Mouse (Mus musculus) hindbrain, embryonic 12.5 days (tissue): Measurements from ENCODE around the gene Adat3. TPM values are rescaled to one million over a fixed set of nuclear protein-coding genes. Genes with fewer than 3 reads are reported as not detected.

ENCODE experiments used
- ATAC-seq: fragments of 200-750 bp; cut with Nextera tagmentation; 2 replicates; pipeline ENCODE4 v1.8.0; 2017; ENCODE audit warnings: moderate TSS enrichment; ENCODE audit not compliant: low FRiP score
- H3K27ac ChIP-seq: fragments of 300-500 bp; sonication (generic); 2 replicates; pipeline ENCODE4 v1.5.1; 2016; ENCODE audit warnings: mild to moderate bottlenecking
- H3K27me3 ChIP-seq: fragments of 300-500 bp; sonication (generic); 2 replicates; pipeline ENCODE4 v1.6.1; 2016; ENCODE audit warnings: mild to moderate bottlenecking
- H3K36me3 ChIP-seq: fragments of 300-500 bp; sonication (generic); 2 replicates; pipeline ENCODE4 v1.6.1; 2016; ENCODE audit warnings: mild to moderate bottlenecking
- H3K4me1 ChIP-seq: fragments of 300-500 bp; sonication (generic); 2 replicates; pipeline ENCODE4 v1.6.1; 2016
- H3K4me2 ChIP-seq: fragments of 300-500 bp; sonication (generic); replicated peaks from 2 replicates; pipeline ENCODE4 v1.6.1; 2016; ENCODE audit warnings: mild to moderate bottlenecking
- H3K4me3 ChIP-seq: fragments of 300-500 bp; sonication (generic); 2 replicates; pipeline ENCODE4 v1.5.1; 2016; ENCODE audit warnings: mild to moderate bottlenecking
- H3K9ac ChIP-seq: fragments of 300-500 bp; sonication (generic); 2 replicates; pipeline ENCODE4 v1.6.1; 2016; ENCODE audit warnings: mild to moderate bottlenecking, moderate library complexity
- H3K9me3 ChIP-seq: fragments of 300-500 bp; sonication (generic); replicated peaks from 2 replicates; pipeline ENCODE4 v1.6.1; 2016; ENCODE audit warnings: mild to moderate bottlenecking
- WGBS: fragments of 180-500 bp; shearing (Covaris S2); methylation state at CpG from one replicate; pipeline ENCODE4 v1.1.7; 2016; 5-methylcytosine and 5-hydroxymethylcytosine counted together
- polyA plus RNA-seq: library from polyadenylated mRNA; unstranded; fragments of >200 nt; fragmentation: Nextera tagmentation; extraction: Ambion mirVana; gene quantifications from 2 replicates; pipeline ENCODE4 v1.2.1, GENCODE M21; 2016

Adat3 gene
- polyA plus RNA-seq, 1 experiment from 2014 or later: 5.5 TPM

DNA sequence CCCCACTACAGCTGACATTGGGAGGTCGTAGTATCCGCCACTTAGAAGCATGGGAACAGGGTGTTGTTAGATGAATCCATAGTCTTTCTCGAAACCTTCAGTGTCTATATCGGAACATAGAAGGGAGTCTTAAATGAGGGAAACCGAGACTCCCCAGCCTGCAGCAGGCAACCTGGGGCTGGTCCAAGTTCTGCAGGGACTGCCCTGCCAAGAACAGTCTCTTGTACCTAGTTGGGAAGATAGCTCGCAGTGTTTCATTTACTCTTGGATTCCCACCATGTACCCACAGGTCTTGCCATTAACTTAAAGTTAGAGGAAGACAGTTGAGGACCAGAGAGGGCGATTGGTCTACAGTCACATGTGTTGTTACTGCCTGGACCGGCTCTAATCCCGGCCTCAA is 17.7 kb downstream of the Adat3 start:
- no peaks in the 10 kb centered on the region for H3K27me3 ChIP-seq
- no peak for ATAC-seq
- no peak overlapping the region for H3K9ac ChIP-seq
- no peak overlapping the region for H3K27ac ChIP-seq
- H3K9me3 ChIP-seq: no peaks in the 10 kb centered on the region
- H3K4me1 ChIP-seq: peaks cover 29% of the 10 kb centered on the region
- no peak overlapping the region for H3K4me2 ChIP-seq
- peaks cover 12% of the 10 kb centered on the region for H3K36me3 ChIP-seq
- H3K4me3 ChIP-seq: no peak overlapping the region
- WGBS: 88% methylated on average over 9 of the region's 9 CpGs

DNA sequence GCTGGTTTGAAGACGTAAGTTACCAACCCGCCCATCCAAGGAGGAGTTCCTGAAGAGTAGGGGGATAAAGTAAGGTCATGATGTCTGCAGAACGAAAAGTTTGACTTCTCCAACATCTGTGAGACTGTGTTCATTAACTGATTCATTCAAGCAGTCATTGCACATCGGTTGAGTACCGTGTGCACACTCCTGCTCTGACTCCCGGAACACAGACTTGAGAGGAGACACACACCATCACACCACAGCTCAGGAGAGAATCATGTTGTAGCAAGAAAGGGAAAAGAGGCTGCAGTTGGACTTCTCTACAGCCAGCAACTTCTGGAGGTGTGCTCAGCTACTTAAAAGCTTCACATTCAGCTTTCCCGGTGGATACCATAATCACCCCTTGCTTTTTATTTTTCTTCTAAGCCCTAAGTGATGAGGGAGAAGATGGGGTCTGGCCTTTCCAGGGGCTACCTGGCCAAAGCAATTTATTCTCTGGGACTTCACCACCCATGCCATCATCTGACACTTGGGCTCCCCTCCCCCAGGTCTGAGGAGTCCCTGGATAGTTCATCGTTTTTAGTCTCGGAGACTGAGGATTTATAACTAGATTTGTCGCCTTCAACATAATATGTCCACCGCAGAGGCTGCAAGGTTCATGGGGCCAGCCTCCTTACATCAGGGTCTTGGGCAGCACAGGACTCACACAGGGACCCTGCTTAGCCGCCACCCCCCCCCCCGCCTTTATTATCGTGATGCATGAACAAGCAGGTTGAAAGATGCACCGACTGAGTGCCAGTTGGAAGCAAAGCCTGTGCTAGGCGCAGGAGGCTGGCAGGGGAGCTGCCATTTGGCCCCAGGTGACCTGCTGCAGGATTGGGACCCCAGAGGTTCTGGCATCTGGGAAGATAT is 18.4 kb downstream of the Adat3 start:
- ATAC-seq: no peak
- WGBS: 55% methylated on average over 16 of the region's 16 CpGs

DNA sequence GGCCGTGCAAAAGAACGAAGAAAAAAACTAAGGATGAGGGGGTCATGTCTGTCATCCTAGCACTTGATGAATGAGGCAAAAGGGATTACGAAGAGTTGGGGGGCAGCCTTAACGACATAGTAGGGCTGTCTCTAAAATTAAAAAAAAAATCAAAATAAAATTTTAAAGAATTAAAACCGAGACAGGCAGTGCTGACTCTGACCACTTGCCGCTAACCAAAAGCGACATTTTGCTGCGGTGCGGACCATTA is 18.9 kb downstream of the Adat3 start:
- no peaks in the 10 kb centered on the region for H3K27me3 ChIP-seq
- H3K4me1 ChIP-seq: peaks cover 33% of the 10 kb centered on the region
- no peak for ATAC-seq
- peak overlapping the region; percentile 85 for H3K4me3 ChIP-seq
- H3K9me3 ChIP-seq: no peaks in the 10 kb centered on the region
- peak overlapping the region; percentile 96 for H3K27ac ChIP-seq
- WGBS: 6% methylated on average over 9 of the region's 9 CpGs
- H3K4me2 ChIP-seq: peak overlapping the region; percentile 59
- peak overlapping the region; percentile 70 for H3K9ac ChIP-seq
- no peaks in the 10 kb centered on the region for H3K36me3 ChIP-seq

More for the DNA sequence above, 18.4 kb downstream of the Adat3 start:
- peaks cover 6% of the 10 kb centered on the region for H3K36me3 ChIP-seq
- H3K27me3 ChIP-seq: no peaks in the 10 kb centered on the region
- peak overlapping the region; percentile 96 for H3K27ac ChIP-seq
- peak overlapping the region; percentile 85 for H3K4me3 ChIP-seq
- H3K9me3 ChIP-seq: no peaks in the 10 kb centered on the region
- peak overlapping the region; percentile 70 for H3K9ac ChIP-seq
- H3K4me2 ChIP-seq: peak overlapping the region; percentile 59
- peaks cover 33% of the 10 kb centered on the region for H3K4me1 ChIP-seq

DNA sequence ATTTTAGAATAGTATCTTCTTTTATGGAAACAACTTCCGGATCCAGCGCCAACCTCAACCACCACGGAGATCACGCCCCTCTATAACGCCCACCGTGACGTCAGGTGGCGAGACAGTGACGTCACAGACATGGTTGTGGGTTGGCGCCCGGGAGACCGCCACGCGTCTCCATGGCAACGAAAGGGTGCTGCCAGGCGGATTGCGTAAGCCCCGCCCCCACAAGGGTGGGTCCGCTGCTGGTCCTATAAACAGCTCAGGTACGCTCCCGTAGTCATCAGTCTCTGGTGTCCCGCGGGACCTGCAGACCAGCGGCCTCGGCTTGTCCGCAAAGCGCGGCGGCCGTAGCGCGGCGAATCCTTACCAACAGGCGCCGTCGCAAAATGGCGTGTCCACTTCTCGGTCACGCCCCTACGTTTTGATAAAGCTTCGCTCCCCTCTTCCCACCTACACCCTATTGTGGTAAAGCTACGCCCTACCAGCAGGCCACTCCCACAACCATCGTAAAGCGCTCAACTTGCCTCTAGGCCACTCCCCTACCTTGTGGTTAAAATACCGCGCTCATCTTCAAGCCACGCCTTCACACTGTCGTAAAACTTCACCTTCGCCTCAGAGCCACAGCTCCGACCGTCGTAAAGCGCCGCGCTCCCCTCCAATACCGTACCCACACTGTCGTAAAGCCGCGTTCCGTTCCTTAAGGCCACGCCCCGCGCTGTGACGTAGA is 19.4 kb downstream of the Adat3 start:
- H3K27me3 ChIP-seq: no peaks in the 10 kb centered on the region
- under 1% methylated on average over 64 of the region's 64 CpGs for WGBS
- H3K9me3 ChIP-seq: no peaks in the 10 kb centered on the region
- H3K4me1 ChIP-seq: peaks cover 33% of the 10 kb centered on the region
- peak; percentile 96 for ATAC-seq
- no peaks in the 10 kb centered on the region for H3K36me3 ChIP-seq
- H3K27ac ChIP-seq: peak overlapping the region; percentile 96
- peak overlapping the region; percentile 85 for H3K4me3 ChIP-seq
- peak overlapping the region; percentile 98 for H3K4me2 ChIP-seq
- peak overlapping the region; percentile 94; the same call in 1 of the 2 replicates for H3K9ac ChIP-seq

DNA sequence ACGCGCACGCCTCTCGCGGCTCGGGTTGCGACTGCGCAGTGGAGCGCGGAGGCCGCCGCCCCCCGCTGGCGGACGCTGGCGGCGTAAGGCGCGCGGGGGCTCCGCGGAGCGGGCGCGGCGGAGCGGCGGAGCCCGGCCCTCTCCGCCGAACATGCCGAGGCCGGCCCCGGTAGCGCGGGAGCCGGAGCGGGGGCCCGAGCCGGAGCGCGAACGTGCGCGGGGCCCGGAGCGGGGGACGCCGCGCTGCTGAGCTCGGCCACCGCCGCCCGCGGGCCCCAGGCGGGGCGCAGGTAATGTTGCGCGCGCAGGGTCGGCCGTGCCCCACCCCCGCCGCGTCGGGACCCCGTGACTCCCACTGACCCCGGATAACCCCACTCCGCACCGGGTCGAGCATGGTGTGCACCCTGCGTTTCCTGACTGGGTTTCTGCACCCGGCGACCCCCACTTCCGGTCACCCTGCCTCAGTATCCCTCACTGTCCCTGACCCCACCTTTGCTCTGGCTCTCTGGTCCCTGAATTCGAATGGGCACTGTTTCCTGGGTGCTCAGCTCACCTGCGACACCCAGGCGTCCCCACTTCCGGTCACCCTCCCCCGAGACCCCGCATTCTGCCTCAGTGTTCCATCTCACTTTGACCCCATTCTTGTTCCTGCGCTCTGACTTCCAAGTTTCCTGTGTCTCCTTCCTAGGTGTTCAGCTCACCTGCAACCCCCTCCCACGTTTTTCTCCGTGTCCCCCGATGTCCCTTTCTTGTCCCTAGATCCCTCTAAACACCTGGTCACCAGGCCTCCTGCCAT is 20.2 kb downstream of the Adat3 start, which contains the start of gene Csnk1g2:
Gene Csnk1g2 (plus strand): TSS at position 178 of the 796 bp plus-strand sequence.
- Histone ChIP-seq H3K27me3 (no peaks in the 10 kb centered on the region), H3K4me2 (peak within 1 kb of the TSS; percentile 98), H3K9ac (peak within 1 kb of the TSS; percentile 94), H3K4me3 (peak within 1 kb of the TSS; percentile 85), H3K27ac (peak within 1 kb of the TSS; percentile 96), H3K36me3 (no peaks in the 10 kb centered on the region), H3K4me1 (peaks cover 38% of the 10 kb centered on the region), H3K9me3 (no peaks in the 10 kb centered on the region)
- WGBS: 1% methylated on average over 54 of the region's 85 CpGs
- no peak; the same call in 1 of the 2 replicates for ATAC-seq

DNA sequence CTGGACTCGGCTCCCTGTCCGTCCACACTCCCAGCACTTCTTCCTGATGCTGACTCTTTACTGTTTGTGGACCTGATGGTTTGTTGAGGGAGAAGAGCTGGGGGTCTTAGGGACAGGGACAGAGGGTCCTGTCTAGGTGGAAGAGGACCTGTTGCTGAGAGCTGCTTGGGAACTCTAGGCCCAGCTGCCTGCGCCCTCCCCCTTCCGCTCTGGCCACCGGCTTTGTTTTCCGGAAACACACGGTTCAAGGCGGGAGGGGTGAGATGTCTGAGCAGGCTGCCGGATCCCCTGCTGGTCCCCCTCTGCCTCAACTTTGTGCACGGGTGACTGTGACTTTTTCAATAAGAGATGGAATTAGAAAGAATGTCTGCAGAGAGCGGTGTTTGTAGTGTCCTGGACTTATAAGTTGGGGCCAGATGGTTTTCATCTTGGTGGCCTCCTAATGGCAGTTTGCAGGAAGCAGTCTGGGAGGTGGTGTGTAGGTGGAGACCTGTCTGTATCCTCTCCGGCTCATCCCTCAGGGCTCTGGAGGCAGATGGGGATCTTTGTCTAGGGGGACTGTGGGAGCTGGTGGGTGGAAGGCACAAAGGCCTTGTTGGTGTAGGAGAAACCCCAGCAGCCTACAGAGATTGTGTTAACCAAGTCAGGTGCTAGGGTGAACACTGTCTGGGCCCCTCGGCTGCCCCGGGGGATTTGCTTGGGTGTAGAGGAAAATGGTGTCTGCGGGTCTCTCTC is 20.9 kb downstream of the Adat3 start:
- Histone ChIP-seq H3K9me3 (no peaks in the 10 kb centered on the region), H3K4me1 (peaks cover 39% of the 10 kb centered on the region), H3K36me3 (no peaks in the 10 kb centered on the region), H3K4me3 (peak overlapping the region; percentile 85), H3K27me3 (no peaks in the 10 kb centered on the region), H3K4me2 (peak overlapping the region; percentile 98), H3K27ac (peak overlapping the region; percentile 84), H3K9ac (peak overlapping the region; percentile 94)
- ATAC-seq: no peak
- WGBS: 16% methylated on average over 15 of the region's 15 CpGs

DNA sequence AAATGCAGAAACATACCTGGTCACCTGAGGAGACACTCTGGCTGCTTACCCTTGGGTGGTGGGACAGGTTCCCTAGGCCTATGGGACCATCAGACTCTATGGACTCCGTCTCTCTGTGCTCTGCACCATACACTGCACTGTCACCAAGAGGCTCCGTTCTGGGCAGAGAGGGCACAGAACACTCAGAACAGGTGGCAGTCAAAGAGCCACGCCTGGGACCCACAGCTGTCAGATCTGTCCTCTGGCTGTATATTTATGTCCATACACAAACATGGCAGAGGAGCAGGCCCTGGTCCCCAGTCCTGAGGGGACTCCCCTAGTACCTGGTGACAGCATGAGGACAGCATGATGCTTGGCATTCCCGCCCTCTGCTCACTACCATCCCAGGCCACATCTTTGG is 23.1 kb downstream of the Adat3 start:
- ATAC-seq: no peak
- H3K4me1 ChIP-seq: peaks cover 53% of the 10 kb centered on the region
- peak overlapping the region; percentile 24; the same call in 1 of the 2 replicates for H3K9ac ChIP-seq
- no peak overlapping the region for H3K27ac ChIP-seq
- no peaks in the 10 kb centered on the region for H3K27me3 ChIP-seq
- H3K4me3 ChIP-seq: no peak overlapping the region
- WGBS: 95% methylated on average over 4 of the region's 4 CpGs
- 0 out of 2 replicates have a peak, but pooled peaks cover 8% of the 10 kb centered on the region for H3K36me3 ChIP-seq
- no peaks in the 10 kb centered on the region for H3K9me3 ChIP-seq
- H3K4me2 ChIP-seq: no peak overlapping the region

DNA sequence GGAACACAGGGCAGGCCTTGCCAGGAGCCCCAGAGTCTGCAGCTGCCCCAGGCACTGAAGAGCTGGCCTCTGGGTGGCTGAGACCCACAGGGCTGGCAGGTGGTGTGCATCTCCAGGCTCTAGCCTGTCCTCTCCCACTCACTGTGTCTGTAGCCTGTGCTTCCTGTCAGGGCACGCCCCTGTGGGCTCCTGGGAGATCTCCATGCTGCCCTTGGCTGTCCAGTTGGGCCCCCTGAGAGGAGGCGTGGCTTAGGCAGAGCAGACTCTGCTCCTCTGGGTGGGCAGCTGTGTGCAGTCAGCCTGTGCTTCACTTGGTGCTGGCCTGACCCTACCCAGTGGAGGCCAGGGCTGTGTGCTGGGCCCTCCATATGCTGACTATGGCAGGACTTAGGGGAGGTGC is 25.0 kb downstream of the Adat3 start:
- Histone ChIP-seq H3K27ac (no peak overlapping the region), H3K4me2 (no peak overlapping the region), H3K4me1 (peaks cover 46% of the 10 kb centered on the region)

DNA sequence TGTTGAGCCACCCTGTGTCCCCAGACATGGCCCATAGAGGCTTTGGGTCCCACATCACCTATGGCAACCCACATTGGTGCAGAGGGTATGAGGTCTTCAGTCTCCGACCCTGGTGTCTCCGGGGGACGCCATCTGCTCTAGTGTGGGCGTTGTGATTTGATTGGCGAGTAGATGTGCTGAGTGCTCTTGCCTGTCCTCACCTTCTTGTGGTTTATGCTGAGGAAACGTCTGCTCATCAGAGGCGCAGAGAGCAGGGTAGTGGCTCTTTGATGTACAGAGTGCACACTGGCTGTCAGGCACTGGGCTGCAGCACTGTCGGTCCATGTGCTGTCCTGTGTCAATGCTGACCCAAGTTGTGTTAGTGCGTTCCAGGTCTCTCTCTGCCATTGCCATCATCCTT is 26.2 kb downstream of the Adat3 start:
- no peak overlapping the region for H3K27ac ChIP-seq
- H3K9ac ChIP-seq: 0 out of 2 replicates have a peak overlapping the region, but pooled peaks have one; percentile 8

More for the DNA sequence above, 25.0 kb downstream of the Adat3 start:
- Histone ChIP-seq H3K36me3 (0 out of 2 replicates have a peak, but pooled peaks cover 18% of the 10 kb centered on the region), H3K9me3 (no peaks in the 10 kb centered on the region), H3K27me3 (no peaks in the 10 kb centered on the region), H3K4me3 (no peak overlapping the region), H3K9ac (no peak overlapping the region)
- no peak for ATAC-seq
- WGBS: 63% methylated on average over 2 of the region's 2 CpGs

DNA sequence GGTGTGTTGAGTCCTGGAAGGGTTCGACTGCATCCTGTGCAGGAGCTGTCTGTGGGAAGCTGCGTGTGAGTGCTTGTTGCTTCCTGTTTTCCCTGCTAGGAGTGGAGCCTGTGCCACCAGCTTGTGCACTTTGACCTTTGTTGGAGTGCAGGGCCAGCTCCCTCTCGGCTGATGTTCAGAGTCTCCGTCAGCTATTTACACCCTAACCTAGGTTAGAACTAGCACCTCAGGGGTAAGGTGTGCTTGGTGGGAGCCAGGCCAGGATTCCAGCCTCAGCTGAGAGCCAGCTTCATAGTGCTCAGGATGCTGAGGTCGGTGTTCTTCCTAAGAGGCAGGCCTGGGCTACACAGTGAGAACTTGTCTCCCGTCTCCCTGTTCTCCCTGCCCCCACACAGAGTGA is 32.7 kb downstream of the Adat3 start:
- no peak for ATAC-seq
- no peaks in the 10 kb centered on the region for H3K27me3 ChIP-seq
- peaks cover 82% of the 10 kb centered on the region for H3K36me3 ChIP-seq
- H3K4me1 ChIP-seq: peaks cover 2% of the 10 kb centered on the region; the same call in 1 of the 2 replicates
- no peak overlapping the region for H3K4me3 ChIP-seq
- H3K4me2 ChIP-seq: no peak overlapping the region
- no peak overlapping the region for H3K27ac ChIP-seq
- no peak overlapping the region for H3K9ac ChIP-seq
- WGBS: 85% methylated on average over 6 of the region's 6 CpGs
- no peaks in the 10 kb centered on the region for H3K9me3 ChIP-seq

More for the DNA sequence above, 26.2 kb downstream of the Adat3 start:
- no peak for ATAC-seq
- Histone ChIP-seq H3K4me3 (no peak overlapping the region), H3K36me3 (0 out of 2 replicates have a peak, but pooled peaks cover 22% of the 10 kb centered on the region), H3K4me1 (peaks cover 36% of the 10 kb centered on the region), H3K27me3 (no peaks in the 10 kb centered on the region), H3K9me3 (no peaks in the 10 kb centered on the region), H3K4me2 (no peak overlapping the region)
- WGBS: 85% methylated on average over 9 of the region's 9 CpGs

DNA sequence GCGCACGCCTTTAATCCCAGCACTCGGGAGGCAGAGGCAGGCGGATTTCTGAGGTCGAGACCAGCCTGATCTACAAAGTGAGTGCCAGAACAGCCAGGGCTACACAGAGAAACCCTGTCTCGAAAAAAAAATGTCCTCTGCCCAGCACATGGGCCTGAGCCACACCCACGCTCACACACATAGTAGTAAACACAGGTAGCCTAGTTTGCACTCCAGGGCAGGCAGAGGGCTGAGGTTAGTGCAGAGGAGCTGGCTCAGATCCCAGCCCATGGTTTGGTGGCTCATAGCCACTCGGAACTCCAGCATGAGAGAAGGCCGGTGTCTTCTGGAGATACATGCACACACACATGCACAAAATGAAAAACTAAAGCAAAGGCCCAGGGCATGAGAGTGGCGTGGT is 44.3 kb downstream of the Adat3 start:
- WGBS: 91% methylated on average over 10 of the region's 10 CpGs
- Histone ChIP-seq H3K36me3 (peaks cover 73% of the 10 kb centered on the region), H3K4me3 (no peak overlapping the region)

More for the DNA sequence above, 44.3 kb downstream of the Adat3 start:
- H3K4me2 ChIP-seq: no peak overlapping the region
- 0 out of 2 replicates have a peak, but pooled peaks cover 9% of the 10 kb centered on the region for H3K4me1 ChIP-seq
- H3K27ac ChIP-seq: no peak overlapping the region
- H3K9me3 ChIP-seq: no peaks in the 10 kb centered on the region
- ATAC-seq: no peak
- H3K27me3 ChIP-seq: no peaks in the 10 kb centered on the region
- no peak overlapping the region for H3K9ac ChIP-seq
